Mouse (Mus musculus) R1 (cell line): ENCODE data around the gene Ntm.

Experiments used
- DNase-seq: peaks from one replicate; pipeline ENCODE4 v3.0.0-alpha.2; 2018; ENCODE audit warnings: low read depth, low spot score

The Ntm gene

DNA sequence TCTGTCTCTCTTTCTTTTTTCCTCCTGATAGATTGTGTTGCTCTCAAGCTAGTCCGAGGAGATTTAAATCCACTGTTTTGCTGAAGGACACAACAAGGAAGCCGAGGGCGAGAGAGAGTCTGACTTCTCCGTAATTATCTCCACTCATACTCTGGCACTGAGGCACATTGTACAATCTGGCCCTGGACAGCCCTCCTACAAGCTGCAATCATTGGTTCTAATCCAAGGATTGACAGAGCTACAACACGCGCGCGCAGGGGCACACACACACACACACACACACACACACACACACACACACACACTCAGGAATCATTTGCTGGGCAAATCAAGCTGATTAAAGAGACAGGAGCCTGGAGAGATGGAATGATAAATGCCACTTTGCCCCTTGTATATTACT, at the start of gene Ntm:
Gene Ntm (minus strand): TSS at position 164 of the 400 bp plus-strand sequence.
- DNase-seq: no peak

- DNase-seq: no peak
Measured at GRCm38 (mm10) chr9:30005701-30006100, 42.8 kb upstream of the Ntm start.

DNA sequence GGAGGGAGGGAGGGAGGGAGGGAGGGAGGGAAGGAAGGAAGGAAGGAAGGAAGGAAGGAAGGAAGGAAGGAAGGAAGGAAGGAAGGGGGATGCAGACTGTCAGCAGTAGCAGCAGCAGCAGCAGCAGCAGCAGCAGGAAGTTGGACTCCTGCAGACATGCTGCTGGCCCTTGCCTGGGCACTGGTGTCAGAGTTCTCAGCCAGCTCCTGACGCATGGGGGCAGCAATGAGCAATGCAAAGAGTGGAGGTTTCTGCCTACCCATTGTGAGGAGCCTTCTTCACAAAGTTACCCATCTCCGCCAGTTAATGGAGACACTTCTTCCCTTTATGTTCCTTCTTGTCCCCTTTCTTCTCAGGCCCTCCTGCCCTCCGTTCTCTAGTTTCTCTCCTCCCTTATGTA, 40.7 kb upstream of the Ntm start:
- peak; percentile 40 for DNase-seq

DNA sequence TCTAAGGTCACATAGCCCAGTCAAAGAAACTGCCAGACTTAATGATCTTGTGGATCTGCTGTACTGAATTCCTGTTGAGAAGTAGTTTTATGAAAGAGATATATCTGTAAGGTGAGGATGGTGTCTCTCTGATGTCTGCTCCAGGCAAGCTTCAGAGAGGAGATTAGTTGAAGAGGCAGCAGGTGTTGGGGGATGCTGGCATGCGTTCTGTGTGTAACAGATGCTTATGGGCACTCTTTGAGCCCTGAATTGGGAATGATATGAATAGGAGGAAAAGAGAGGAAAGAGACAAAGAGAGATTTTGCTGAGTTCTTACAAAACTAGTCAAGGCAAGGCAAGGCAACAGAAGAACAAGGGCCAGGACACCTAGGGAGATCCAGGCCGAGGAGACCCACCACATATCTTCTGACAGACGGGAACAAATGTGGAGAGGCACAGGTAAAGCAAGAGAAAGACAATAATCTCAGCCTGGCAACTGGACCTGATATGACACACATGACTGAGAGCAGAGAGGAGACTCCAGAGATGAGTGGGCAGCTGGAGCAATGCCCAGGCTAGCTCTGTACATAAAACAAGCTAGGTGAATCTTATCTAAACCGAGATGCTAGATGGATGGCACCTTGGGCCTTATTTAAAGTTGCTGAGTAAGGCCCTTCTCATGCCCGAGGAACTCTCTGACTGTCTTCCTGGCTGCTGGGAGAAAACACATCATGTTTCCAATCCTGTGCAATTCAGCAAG, 18.4 kb upstream of the Ntm start:
- no peak for DNase-seq

DNA sequence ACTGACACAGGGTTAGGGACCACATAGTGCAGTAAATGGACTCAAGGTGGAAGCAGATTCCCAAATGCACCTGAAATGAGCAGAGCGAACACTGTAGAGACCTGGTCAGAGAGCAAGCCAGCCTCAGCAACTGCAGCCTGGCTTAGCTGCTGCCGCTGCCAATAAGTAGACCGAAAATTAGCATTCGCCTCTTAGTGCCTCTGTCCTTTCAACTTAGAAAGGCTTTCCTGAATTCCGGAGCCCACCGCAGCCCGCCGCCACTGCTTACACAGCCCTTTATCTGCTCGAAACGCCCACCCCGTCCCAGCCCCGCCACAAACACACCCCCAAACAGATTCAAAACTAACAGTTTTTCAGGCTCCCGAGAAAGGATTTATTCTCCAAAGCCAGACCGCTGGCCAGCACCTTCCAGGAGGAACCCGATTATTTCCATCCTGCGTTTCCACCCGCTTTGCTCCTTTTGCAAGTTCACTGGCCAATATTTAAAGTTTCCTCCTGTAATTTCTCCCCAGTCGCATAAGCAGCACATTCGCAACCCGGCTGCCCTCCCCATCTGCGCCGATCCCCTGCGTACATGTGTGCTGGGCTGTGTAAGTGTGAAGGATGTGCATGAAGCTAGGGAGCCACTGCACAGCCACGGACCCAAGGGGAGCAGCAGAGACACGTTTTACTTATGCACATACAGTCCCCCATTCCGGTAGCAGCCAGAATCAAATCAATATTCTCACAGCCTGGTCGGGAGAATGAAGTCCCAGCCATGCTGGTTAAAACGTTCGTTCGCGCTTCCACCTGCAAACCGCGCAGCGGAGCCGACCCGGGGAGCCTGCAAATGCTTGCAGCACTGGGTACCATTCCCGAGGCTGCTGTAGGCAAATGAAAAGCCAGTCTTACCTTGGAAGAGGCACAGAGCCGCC, 730 bp downstream of the Ntm start:
- peak; percentile 13 for DNase-seq

GRCm38 (mm10) chr9:29961512-29961911, 1.4 kb downstream of the Ntm start:
- DNase-seq: no peak

GRCm38 (mm10) chr9:29960741-29961140, 2.2 kb downstream of the Ntm start:
- no peak for DNase-seq

DNA sequence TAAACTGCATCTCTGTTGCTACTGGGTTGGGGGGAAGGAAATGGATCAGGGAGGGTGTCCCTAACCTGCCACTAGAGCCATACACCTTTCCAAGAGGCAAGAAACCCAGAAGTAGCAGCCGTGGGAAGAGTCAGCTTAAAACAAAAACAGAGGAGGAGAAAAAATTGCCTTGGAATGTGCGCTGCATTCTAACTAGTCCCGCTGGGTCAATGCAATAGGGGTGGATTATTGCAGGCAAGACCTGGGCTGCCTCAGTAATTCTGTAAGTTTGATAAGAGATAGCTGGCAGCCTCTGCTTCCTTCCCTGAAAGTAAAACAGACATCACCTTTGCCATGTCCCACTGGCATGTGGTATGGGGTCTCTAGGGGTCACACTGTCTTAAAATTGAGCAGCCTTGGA, 2.7 kb downstream of the Ntm start:
- DNase-seq: no peak

DNA sequence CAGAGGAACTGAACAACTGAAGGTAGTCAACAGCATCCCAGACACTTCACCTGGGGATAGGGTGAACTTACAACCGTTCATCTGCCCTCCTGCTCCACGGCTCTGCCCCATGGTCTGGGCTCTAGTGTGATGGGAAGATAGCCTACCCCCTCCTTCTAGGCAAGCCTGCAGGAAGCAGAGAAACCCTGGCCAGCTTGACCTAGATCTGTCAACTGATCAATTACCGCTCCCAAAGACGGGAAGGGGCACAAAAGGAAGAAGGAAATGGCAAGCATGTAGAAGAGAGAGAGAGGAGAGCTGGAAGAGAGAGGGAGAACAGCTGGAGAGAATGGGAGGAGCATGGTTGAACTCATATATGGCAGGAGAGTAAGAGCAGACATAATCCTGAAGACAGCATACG, 6.0 kb downstream of the Ntm start:
- no peak for DNase-seq

- no peak for DNase-seq
Measured at GRCm38 (mm10) chr9:29954031-29954430, 8.9 kb downstream of the Ntm start.

GRCm38 (mm10) chr9:29949041-29949440, 13.9 kb downstream of the Ntm start:
- no peak for DNase-seq

DNA sequence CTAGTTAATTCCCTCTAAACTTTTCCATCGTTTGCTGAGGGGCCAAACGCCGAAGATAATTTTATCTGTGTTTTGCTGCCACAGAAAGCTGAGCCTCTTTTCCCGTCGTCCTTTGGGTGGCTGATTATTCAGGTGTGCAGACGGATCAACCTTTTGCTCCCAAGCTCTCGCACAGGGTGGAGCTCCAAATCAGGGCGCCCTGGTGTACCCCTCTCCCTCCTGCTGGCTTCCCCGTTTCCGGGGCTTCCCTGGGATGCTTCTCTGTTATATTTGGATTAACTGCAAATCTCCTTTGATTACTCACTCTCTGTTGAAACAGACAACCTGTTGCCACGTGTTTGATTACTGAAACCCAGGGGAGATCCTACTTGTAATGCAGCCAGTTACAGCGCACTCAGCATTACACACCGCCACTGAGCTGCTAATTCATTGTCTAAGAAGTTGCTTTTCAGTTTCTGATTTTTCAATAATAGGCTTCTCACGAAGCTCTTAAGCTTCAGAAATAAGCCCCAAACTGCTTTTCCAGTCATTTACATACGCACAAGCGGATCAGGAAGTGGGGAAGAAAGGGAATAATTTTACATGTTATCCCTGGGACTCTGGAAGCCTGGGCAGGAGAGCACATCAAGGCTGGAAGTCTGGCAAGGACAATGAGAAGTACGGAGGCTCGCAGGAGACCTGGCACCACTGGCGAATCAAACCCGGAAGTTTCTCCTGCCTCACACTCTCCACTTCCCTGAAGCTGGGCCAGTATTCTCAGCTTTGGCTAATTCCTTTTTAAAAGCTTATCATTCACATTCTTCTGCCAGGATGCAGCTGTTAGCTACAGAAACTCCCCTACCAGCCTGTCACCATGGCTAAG, 19.5 kb downstream of the Ntm start:
- peak; percentile 19 for DNase-seq

- no peak for DNase-seq
Measured at GRCm38 (mm10) chr9:29942183-29942952, 20.6 kb downstream of the Ntm start.

DNA sequence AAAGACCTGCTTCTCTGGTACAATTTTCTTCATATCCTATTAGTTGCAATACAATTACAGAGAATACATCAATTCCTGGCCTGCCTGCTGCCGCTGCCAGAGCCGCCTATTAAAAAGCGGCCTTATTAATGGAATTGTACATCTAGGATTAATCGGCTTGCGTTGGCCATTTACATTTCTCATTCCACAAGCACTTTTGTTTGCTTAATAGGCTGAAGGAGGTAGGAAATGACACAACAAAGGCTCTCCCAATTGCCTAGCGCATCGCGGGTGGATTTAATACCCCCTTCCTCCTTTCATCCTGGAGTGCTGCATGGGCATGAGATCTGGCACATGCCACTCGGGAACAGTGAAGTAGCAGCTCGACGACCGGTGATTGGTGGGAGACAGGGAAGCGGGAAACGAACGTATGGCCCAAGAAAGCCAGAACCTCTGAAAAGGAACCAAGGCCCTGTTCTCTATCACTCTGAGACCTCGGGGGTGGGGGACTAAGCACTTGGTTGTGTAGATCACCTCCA, 23.4 kb downstream of the Ntm start:
- DNase-seq: no peak

- DNase-seq: no peak
Measured at GRCm38 (mm10) chr9:29928796-29929195, 34.1 kb downstream of the Ntm start.

GRCm38 (mm10) chr9:29925382-29925781, 37.6 kb downstream of the Ntm start:
- no peak for DNase-seq

DNA sequence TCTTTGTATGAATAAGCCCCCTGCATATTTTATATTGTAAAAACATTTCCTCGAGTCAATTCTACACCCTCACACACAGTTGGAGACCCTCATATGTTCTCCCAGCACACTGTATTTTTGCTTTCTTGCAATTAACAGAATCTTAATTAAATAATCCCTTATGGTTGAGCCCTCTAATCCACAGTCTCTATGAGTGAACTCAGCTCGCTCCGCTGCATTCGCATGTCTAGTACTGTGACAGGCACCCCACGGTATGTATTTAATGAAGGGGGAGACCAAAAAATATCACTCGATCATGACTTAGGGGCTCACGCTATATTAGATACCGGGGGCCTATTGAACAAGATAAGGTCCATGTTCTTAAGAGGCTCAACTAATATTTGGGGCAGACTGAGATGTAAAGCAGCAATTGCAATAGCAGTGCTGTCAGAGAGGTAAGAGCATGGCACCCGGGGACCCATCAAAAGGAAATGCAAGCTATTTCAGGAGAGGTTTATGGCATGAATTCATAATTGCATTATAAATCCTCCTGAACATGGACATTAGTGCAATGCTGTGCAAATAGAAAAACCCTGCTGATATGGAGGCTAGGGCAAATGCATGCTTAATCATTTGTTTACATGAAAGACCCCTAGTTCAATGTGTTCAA, 64.4 kb downstream of the Ntm start:
- no peak for DNase-seq

DNA sequence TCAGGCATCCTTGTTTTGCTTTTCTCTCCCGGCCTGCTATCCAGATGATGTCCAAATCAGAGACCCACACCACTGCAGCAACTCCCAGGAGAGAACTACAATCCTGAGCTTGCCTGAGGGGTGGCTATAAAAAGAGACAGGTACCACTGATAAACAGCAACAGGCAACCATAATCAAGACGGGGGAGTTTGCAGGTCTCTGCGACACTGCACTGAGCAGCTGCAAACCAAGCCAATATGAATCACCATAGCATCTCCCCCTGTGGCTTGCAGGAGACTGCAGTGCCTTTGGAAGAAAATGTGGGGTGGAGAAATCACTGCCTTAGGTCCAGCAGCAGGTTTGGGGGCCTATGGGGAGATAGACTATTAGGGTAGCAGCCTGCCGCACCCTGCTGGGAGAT, 65.5 kb downstream of the Ntm start:
- no peak for DNase-seq

GRCm38 (mm10) chr9:29892792-29893191, 70.1 kb downstream of the Ntm start:
- DNase-seq: no peak

- no peak for DNase-seq
Measured at GRCm38 (mm10) chr9:29888712-29889111, 74.2 kb downstream of the Ntm start.
